Mouse (Mus musculus) cerebellum, postnatal 25 days (tissue): ENCODE data around the gene Mgll.

Source experiments
- DNase-seq, 2 experiments: peaks; one replicate each; pipeline ENCODE4 v3.0.0; 2021; ENCODE audit warnings: mixed read lengths in 2 of 2

The Mgll gene

DNA sequence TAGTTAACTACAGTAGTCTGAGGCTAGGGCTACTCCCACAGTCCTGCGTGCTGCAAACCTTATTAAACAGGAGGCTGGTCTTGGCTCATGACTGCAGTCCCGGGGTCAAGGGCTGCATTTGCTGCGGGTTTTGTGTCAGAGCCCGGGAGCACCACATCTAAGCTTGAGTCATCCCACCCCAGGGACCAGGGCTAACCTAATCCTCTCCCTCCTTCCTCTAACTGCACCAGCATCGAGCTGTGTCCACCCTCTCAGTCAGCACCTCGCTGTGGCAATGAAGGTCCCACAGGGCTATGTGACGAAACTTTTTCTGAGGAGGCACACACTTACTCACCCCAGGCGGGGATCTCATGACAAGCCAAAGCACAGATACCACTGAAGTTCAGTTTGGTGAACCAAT, 22.1 kb downstream of the Mgll start:
- no peak for DNase-seq

DNA sequence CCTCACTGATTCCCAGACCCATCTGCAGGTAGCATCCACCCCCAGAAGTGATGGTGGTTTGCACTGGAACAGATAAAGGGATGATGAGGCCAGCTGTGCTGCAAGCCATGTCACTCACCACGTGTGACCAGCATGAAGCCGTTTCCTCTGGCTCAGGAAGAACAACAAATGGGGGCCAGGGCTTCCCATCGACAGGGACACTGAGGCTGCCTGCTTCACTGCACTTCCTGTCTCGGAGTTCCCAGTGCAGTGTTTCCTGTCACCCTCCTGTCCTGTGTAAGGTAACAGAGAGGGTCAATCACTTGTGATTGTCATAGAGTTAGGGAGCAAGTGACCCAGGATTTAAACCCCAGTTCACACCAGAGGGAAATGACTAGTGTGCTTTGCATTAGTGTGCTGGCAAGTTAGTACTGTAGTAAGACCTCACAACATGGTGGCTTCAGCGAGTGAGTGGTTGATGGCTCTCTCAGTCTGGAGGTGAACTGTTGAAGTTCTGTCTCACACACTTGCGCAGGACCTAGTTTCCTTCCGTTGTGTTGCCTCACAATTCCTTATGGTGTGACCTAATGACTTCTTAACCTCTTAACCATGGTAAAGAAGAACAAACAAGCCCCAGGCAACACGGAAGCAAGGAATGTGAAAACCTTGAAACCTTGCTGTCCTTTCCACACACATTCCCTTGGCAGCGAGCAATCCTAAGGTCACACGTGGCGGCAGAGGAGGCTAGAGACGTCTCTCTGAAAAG, 23.3 kb downstream of the Mgll start:
- no peak for DNase-seq

DNA sequence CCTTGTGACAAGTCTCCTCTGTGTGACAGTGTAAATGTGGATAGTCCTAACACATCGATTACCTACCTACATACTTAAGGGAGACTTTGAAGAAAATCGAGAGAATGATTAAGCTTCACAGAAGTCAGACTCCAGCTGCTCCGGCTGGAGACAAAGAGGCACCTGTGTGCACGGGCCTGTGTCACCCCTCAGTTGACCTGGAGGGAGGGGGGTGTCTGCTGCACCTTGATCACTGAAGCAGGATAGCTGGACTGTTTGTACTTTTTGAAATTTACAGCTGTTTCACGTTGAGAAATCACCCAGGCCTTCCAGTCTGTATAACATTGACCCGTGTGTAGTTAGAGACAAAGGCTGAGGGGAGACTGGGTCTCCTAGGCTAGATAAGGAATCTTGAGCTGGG, 26.7 kb downstream of the Mgll start:
- DNase-seq: no peak

DNA sequence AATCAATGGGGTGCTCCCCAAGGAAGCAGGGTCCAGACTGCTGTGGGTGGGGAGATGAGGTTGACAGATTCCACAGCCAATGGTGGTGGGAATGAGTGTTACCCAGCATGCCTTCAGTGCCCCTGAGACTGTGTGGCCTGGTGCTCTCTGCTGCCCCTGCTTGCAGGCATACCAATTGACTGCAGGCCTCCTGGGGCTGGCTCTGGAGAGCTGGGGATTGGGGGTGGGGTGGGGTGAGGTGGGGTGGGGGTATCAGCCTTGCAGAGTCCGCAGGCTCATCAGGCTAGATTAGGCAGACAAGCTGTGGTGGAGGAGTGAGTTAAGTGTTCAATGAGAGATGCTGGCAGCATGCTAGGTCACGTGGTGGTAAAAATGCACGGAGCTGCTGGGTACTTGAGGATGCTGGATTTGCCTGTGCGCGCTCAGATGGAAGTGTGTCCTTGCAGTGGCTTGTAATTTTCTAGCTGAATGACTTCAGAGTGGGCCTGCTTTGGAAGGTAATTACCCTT, 28.6 kb downstream of the Mgll start:
- peak in 1 of 2 experiments; percentile 62 for DNase-seq

DNA sequence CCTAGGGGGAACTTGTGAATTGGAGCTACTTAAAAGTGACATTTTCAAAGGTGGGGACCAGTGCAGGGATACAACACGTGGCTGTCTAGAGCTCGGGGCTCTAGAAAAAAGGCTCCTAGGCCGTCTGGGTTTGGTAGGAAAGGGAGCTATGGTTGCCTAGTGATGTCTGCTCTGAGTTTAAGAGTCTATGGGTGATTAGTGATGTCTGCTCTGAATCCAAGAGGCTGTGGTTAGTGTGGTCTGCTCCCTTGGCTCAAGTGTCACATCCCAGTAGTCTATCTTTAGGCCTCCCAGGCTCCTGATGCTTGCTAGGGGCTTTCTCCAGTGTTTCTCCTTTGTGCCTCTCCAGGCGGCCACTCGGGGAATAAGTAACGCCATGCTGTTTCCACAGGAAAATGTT, 29.4 kb downstream of the Mgll start:
- no peak for DNase-seq

DNA sequence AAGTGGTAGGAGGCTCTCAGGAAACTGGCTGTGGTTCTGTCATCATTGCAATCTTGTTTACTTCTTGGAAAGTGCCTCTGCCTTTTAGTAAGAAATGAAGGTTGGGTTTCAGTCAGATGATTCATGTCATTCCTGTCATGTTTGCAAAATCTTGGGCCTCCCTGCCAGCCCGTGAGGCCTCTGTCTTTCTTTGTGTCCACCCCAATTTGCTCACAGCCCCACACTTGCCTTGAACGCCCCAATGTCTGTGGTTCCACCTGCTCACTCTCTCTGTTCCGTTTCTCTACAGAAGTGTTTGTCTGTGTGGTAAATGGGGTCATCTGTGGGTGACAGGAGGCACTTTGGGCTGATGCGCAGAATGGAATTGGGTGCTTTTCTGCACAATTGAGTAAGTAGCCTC, 32.8 kb downstream of the Mgll start:
- no peak for DNase-seq

DNA sequence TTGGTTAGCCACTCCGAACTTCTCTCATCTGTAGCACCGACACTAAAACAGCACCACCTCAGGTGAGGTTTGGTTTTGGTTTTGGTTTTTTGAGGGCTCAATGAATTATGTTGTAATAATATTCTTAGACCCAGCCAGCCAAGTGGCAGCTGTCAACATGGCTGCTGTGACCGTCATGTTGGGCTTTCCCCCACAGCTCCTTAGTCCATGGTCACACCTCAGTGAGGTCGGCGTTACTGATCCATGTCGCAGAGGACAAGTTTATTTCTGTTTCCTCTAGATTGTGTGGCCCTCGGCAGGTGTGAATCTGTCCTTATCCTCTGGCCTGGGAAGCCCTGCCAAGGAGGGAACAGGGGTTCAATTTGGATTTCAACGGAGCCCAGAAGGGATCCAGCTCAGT, 33.9 kb downstream of the Mgll start:
- no peak for DNase-seq

DNA sequence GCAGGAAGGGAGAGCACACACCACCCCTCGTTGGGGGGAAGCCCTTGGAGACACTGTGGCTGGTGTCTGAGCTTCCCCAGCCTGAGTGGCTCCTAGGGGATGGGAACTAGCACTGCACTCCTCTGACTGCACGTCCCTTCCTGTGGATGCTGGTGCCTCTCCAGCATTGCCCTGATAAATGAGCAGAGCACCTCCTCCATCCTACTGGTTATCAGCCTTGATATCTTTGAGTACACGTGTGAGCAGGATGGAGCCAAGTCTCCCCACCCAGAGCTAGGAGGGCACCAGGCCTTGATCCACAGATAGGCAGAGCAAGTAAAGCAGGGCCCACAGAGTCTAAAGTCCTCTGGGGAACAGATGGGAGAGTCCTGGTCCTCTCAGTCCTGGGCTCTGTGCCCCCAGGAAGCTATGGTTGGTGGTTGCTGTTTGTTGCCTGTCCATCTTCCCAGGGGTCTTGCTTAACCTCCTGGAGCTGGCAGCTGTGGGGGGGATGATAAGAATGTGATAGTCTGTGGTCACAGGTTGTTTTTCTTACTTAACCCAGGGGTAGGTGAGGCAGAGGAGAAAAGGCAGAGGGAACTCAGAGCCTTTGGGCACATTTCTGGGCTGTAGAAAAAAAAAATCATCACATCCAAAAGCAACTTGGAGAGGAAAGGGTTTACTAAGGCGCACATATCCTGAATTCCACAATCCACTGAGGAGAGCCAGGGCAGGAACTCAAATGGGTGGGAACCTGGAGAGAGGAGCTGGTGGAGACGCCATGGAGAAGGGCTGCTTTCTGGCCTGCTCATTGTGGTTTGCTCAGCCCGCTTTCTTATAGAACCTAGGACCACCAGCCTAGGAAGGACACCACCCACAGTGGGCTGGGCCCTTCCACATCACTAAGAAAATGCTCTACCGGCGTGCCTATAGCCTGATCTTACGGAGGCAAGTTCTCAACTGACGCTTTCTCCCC, 34.6 kb downstream of the Mgll start:
- peak in 1 of 2 experiments; percentile 42 for DNase-seq

DNA sequence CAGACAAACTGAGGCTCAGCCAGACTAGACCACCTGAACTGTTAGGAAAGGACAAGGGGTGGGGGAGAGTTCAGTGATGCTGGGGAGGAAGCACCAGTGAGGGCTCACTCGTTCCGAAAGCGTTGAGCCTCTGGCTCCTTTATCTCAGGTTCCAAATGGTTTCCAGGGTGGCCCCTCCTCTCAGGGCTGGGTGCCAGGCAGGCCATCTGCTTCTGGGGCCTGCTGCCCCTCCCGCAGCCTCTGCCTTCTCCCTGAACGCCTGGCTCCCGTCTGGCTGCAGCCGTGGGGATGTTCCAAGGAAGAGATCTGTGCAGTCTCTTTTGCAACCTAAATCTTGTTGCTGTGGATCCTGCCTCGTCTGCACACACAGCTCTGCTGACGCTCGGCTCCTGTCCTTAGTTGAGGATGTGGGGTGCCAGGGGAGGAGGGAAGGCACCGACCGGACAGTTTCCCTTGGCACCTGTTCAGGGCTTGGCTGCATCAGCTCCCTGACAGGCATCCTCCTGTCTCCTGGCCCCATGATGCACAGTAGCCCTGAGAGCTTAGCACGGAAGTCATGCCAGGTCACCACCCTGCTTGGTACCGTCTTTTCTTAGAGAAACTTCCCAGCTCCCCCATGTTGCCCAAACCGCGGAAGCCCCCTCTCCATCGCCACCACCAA, 35.7 kb downstream of the Mgll start:
- peak; percentile 98 for DNase-seq

DNA sequence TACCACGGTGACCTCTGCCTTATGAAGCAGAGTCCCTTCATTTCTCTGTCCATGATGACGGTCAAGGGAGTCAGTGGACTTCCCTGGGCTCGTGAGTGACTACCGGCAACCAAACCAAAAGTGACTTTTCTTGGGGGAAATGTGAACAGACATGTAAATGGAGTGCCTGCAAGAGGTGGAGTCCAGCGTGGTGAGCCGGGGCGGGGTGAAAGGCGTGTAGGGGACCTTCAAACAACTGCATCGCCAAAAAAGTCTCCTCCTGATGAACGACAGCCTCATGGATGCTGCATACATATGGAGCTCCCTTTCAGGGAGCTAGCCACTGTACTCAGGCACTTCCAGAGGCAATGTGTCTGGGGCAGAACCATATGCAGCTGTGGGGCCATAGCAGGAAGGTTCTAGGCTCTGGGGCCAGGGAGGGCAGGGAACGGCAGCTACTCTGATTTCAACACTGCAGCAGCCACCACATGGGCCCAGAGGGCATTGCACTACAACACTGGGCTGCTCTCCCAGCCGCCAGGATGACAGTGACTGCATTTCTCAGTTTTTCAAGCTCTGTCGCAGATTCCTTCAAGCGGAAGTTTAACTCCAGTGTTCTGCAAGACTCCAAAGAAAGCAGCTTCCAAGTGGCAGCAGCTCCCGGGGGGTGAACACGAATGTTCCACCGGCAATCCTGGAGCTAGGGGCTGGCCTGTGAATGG, 36.9 kb downstream of the Mgll start:
- peak; percentile 51 to 56 for DNase-seq

DNA sequence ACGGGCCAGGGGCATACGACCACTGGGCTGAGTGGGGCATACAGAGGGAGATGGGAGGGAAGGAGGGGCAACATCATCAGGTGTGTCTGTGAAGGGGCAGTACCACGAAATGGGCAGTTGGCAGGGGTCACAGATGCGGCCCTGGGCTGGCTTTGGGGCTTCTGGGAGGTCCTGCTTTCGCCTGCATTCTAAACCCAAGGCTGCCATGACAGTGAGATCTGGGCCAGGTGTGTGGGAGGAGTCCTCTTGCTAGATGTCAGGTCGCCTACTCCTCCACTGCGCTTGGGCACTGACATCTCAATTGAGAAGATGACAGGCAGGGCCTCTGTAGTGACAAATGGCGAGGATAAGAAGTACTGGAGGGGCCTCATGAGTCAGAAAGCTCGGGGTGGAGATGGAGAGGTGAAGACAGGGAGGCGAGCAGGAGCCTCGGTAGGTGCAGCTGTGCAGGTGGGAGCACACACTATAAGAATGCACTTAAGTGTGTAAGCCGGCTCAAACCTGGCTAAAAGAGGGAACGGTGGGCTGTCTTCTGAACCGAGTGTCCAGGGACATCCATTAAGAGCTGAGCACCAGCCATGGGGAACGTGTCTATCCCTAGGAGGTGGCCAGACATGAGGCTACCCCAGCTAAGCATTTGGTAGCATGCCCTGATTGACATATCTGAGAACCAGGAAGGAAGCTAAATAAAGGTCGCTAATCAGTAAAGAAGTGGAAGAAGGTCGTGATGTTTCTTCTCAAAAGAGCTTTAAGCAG, 37.6 kb downstream of the Mgll start:
- peak in 1 of 2 experiments; percentile 46 for DNase-seq

DNA sequence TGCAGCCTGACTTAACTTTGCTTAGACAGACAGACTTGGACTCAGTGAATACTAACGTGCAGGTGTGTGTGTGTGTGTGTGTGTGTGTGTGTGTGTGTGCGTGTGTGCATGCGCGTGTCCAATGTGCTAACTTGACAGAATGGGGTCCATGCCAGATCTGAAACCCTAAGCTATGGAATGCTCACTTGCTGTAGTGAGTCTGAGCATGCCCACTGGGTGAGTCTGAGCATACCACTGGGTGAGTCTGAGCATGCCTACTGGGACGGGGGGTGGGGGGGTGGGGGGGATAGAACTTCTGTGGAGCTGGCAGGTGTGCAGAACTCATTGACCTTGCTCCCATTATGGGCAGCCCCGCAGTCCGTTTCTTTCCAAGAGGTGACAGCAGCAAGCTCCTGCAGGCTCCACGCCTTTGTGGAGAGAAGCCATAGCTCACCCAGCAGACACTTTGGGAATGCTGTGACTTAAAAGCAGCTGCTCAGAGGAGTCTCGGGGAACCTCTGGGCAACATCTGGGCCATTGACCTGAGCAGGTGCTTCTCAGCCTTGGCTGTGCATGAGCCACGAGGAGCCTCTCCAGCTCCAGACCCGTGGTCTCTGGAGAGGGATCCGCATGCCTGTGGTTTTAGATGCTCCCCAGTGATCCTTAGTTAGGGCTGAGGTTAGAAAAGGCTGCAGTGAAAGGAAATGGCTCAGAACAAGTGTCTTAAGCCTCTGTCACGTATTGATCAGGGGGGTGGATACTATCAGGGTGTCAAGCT, 38.4 kb downstream of the Mgll start:
- no peak for DNase-seq

DNA sequence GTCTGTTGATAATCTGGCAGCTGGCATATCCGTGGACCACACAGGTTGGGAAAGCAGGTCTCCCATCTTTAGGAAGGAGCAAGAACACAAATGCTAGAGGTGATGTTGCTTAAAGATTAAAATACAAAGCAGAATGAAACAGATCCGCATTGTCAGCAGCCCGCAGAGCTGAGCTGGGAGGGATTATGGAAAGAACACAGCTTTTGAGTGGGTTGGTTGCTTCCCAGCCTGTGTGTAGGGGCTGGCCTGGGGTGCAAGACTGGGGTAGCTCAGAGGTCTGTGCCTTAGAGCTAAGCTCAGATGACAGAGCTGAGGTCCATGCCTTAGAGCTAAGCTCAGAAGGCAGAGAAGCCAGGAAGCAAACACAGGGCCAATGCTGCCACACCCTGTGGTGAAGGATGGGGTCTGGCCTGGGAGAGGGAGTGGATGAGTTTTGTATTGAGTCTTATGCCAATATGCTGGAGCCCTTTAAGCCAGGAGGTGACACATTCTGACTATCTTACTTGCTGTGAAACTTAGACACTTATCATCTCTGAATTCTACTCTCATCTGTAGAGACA, 39.4 kb downstream of the Mgll start:
- no peak for DNase-seq

DNA sequence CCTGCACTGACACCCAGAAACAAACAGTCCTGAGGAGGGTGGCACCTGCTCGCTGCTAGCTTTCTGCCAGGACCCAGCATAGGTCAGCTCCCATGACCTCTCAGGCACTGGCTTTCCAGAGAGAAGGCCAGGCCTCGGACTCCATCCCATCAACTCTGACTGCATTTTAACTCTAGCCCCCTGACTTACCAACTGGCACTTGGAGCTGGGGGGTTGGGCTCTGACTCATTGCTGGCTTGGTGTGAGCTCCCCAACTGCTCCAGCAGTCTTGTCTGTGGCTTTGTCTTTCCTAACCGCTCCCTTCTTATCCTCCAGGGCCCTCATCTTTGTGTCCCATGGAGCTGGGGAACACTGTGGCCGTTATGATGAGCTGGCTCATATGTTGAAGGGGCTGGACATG, 40.1 kb downstream of the Mgll start:
- no peak for DNase-seq

DNA sequence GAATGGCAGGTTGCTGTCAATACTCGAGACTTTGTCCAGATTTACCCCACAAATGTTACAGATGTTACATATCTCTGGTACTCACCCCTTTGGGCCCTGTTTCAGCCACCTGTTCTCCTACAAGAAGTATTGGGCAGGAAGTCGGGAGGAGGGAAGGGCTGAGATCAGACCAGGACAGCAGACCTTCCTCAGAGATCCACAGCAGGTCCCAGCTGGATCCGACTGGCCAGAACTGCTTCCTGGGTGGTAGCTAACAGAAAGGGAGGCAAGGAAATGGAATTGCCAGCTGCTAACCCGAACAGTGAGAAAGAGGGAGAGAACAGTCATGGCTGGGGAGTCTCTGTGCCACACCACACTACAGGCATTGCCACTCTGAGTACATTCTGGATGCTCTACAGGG, 43.5 kb downstream of the Mgll start:
- no peak for DNase-seq

DNA sequence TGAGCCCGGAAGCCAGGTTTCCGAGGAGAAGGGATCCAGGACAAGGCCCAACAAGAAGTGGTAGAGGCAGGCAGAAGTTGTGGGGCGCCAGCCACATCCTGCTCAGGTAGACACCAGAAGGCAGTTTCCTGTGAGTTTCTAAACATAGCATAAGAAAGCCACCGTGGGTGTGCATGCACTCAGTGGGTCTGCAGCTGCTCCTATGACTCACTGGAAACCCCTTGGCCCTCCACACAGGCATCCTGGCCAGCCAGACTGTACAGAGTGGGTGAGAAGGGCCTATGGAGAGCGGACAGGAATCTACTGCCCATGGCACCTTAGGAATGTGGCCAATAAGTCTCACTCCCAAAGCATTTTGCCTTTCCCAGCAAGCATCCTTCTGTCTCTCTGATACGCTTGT, 45.5 kb downstream of the Mgll start:
- DNase-seq: no peak

DNA sequence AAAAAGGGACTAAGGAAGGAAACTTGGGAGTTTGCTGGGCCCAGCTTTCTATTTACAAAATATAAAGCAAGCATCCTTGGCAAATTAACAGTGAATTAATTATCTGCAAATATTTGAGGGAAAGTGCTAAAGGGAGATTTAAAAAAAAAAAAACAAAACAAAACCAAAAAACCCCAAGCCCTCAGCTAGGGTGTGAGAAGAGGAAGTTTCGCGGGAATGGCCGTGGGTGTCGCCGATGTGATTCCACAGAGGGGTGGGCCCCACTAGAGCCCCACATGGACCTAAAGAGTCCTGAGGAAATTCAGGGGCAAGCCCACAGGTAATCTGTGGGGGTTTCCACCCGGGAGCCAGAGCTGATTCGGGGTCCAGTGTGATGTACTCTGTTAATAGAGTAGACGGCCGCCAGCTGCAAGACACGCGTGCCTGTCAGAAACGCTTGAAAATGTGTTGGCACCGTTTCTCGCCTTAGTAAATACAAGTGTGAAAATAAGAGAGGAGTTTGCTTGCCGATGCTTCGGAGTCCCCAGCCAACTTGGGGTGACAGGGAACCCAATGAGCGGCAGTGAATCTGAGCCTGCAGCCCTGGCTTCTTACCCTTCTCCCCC, 46.2 kb downstream of the Mgll start:
- DNase-seq: no peak

DNA sequence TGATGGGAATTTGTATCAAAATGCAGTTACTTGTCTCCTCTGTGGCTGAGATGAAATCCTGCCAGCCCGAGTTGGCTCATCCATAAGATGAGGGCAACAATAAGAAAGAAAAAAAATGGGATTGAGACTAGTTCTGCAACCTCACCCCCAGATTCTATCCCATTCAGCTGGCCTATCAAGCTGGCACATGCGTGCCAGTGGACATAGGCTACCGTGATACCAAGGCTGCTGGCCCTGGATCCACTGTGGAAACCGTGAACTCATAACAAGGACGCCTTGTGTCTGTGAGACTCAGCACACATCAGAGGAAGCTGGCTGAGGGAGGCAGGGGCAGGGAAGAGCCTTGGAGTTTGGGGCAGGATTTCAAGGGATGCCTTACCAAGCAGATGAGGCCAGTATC, 46.8 kb downstream of the Mgll start:
- DNase-seq: no peak

DNA sequence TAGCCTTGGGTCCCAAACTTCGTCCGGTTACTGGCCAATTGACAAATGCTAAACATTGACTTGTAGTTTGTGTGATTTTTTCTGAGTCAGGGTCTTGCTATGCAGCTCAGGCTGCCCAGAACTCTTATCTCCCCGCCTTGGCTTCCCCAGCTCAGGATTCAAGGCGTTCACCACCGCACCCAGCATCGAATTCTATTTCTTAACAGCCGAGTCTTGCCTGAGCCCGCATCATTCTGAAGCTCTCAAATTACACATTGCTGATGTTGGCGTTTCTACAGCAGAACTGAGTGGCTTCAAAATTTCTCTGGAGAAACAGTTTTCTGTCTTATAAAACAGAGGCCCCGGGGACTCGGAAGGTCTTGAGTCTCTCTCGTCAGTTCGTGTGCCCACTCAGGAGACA, 47.8 kb downstream of the Mgll start:
- DNase-seq: no peak

DNA sequence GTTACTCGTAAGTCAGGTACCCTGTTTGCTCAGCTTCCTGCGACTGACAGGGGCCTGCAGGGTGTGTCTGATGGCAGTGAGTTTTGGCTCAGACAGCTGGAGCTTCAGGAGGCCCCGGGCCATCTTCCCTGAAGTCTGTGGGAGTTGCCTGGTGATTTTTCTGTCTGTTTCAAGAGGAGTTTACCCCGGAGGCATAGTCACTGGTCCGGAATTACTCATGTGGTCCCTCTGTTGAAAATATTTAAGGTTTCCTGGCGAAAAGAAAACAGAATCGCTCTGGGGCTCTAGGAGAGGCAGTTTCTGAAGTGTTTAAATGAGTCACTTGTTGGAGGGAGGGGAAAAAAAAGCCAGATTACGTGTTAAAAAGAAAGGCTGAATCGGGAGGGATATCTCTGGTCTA, 49.8 kb downstream of the Mgll start:
- DNase-seq: no peak
